Mouse (Mus musculus) megakaryocyte, embryonic 14.5 days (primary cell): ENCODE results near the gene Aff3. TPM values are rescaled to one million over a fixed set of nuclear protein-coding genes. Genes with fewer than 3 reads are reported as not detected.

ENCODE experiments used
- H3K27me3 ChIP-seq: replicated peaks from 2 replicates; pipeline ENCODE3; 2012; ENCODE audit warnings: inconsistent platforms
- H3K36me3 ChIP-seq: replicated peaks from 2 replicates; pipeline ENCODE3; 2012; ENCODE audit warnings: low read length, inconsistent platforms, mixed read lengths
- H3K4me1 ChIP-seq: 2 replicates; pipeline ENCODE4 v1.6.1; 2012; ENCODE audit warnings: inconsistent platforms
- H3K4me3 ChIP-seq: replicated peaks from 2 replicates; pipeline ENCODE3; 2012; ENCODE audit warnings: moderate library complexity, mild to moderate bottlenecking, inconsistent platforms
- H3K9me3 ChIP-seq: 2 replicates; pipeline ENCODE4 v1.6.1; 2012; ENCODE audit warnings: inconsistent platforms
- FLI1 ChIP-seq: IDR thresholded peaks from 2 replicates; pipeline ENCODE4 v1.6.1; 2012; ENCODE audit warnings: low read length, inconsistent platforms, mixed read lengths
- GATA1 ChIP-seq: IDR thresholded peaks from 3 replicates; pipeline ENCODE4 v1.6.1; 2012; ENCODE audit warnings: mixed read lengths, low read length, inconsistent platforms, borderline replicate concordance
- polyA plus RNA-seq: library from polyadenylated mRNA; stranded (reverse); fragments of >175 nt; gene quantifications from 2 replicates; pipeline ENCODE4 v1.2.3, GENCODE M21; 2012; ENCODE audit warnings: low replicate concordance; ENCODE audit not compliant: insufficient read depth

The Aff3 gene
- polyA plus RNA-seq, 1 experiment: 4.4 TPM

DNA sequence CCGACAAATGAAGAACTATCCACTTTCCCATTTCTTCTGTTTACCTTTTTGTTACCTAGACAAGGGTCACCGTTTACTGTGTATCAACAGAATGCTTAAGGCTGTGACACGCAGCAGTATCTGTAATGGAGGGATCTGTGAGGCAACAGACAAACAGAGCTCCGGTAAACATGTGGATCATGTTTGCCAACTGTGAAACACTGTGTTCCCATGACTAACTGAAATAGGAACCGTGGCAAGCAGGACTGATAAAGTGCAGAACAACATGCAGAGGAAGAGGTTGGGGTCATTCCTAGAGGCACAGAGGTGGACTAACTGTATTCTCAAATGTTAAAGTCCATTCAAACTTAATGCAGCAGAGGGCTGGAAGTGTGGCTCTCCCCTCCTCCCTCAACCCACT is 138.2 kb downstream of the Aff3 start:
- Histone ChIP-seq H3K4me1 (no peaks in the 10 kb centered on the region; the same call in 1 of the 2 replicates), H3K4me3 (no peak overlapping the region), H3K36me3 (peaks cover 2% of the 10 kb centered on the region), H3K9me3 (peaks cover 4% of the 10 kb centered on the region; the same call in 1 of the 2 replicates), H3K27me3 (peaks cover 2% of the 10 kb centered on the region)
- TF ChIP-seq FLI1 (no peak), GATA1 (no peak)

DNA sequence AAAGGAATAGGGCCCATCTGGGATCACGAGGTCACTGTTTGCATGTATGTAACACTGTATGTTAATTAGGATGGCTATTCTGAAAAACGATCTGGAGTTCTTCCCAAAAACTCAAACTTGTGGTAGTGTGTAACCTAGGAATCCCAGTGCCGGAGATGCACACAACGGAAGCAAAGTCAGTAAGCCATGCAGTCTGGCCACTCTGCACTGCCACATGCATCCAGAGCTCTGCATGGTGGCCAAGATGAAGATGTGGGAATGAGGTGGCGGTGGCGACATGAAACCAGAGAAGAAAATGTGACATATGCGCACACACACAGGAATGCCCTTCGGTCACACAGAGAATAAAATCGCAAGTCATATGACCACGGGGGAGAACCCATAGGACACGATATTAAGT is 143.1 kb downstream of the Aff3 start:
- Histone ChIP-seq H3K9me3 (peaks cover 10% of the 10 kb centered on the region; the same call in 1 of the 2 replicates), H3K27me3 (no peaks in the 10 kb centered on the region), H3K4me1 (no peaks in the 10 kb centered on the region), H3K4me3 (no peak overlapping the region), H3K36me3 (peaks cover 2% of the 10 kb centered on the region)
- TF ChIP-seq FLI1 (no peak), GATA1 (no peak)

DNA sequence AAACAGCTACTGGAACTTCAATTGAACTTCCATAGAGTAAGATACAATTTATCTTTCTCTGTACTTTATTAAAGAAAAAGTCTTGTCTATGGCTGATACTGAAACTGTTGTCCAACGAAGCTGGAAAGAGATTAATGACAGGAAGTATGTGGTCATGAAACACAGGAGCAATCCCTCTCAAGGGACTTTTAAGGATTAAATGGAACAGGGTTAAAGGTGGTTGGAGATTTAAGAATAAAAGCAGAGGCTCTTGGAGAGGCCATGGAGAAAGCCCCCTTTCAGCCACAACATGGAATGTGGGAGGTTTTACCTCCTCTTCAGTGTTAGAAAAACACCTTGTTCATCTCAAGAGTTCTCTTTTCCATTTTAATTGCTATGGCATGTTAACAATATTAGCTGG is 148.5 kb downstream of the Aff3 start:
- peaks cover 3% of the 10 kb centered on the region; the same call in 1 of the 2 replicates for H3K9me3 ChIP-seq
- H3K27me3 ChIP-seq: no peaks in the 10 kb centered on the region
- no peaks in the 10 kb centered on the region for H3K4me1 ChIP-seq
- H3K36me3 ChIP-seq: no peaks in the 10 kb centered on the region
- no peak overlapping the region for H3K4me3 ChIP-seq
- no peak for TF ChIP-seq GATA1

DNA sequence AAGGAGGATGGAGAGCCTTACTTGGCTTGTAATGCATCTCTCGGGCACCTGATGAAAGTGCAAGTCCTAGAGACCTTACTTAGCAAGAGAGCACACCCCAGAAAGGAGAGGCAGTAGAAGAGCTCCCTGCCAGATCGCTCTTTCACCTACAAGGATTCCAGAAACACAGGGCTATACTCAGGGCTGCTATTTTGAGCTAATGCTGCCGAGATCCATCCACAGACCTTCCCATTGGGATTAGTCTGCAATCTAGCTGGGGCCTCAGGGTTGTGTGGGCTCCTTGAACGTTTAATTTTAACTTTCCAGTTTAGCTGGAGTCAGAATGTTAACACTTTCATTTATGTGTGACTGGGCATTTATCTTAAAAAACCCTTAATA is 150.1 kb downstream of the Aff3 start:
- H3K4me1 ChIP-seq: no peaks in the 10 kb centered on the region
- no peak overlapping the region for H3K4me3 ChIP-seq
- H3K27me3 ChIP-seq: no peaks in the 10 kb centered on the region
- H3K9me3 ChIP-seq: no peaks in the 10 kb centered on the region
- H3K36me3 ChIP-seq: no peaks in the 10 kb centered on the region
- TF ChIP-seq GATA1 (no peak), FLI1 (no peak)

DNA sequence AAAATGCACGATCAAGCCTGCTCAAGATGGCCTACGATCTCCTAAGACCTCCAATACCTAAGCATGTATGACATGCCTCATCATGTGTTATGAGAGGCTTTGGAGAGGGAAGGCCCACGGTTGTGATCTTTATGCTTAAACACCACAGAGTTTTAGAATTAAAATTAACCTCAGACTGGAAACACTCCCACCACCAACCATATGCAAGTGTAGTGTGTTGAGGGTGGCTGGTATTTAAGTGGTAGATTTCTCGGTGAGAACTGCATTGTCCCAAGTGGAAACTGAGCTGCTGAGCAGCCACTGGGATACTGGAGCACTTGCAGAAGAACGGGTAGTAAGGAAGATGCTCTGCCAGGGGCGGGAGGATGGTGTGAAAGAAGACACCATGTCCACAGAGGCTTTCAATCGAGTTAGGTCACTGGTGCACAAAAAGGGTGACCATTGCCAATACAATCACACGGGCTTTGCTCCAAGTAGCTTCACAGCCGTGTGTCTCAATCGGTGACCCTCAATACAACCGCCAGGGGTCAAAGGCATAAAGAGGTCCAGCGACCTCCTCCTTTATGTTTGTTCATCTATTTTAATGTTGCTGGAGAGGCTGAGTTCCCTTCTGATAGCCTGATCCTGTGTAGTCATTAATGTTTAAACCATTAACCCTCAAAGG is 150.7 kb downstream of the Aff3 start:
- no peaks in the 10 kb centered on the region for H3K36me3 ChIP-seq
- no peaks in the 10 kb centered on the region for H3K9me3 ChIP-seq
- TF ChIP-seq FLI1 (no peak), GATA1 (no peak)
- H3K4me1 ChIP-seq: no peaks in the 10 kb centered on the region
- H3K27me3 ChIP-seq: no peaks in the 10 kb centered on the region
- no peak overlapping the region for H3K4me3 ChIP-seq

DNA sequence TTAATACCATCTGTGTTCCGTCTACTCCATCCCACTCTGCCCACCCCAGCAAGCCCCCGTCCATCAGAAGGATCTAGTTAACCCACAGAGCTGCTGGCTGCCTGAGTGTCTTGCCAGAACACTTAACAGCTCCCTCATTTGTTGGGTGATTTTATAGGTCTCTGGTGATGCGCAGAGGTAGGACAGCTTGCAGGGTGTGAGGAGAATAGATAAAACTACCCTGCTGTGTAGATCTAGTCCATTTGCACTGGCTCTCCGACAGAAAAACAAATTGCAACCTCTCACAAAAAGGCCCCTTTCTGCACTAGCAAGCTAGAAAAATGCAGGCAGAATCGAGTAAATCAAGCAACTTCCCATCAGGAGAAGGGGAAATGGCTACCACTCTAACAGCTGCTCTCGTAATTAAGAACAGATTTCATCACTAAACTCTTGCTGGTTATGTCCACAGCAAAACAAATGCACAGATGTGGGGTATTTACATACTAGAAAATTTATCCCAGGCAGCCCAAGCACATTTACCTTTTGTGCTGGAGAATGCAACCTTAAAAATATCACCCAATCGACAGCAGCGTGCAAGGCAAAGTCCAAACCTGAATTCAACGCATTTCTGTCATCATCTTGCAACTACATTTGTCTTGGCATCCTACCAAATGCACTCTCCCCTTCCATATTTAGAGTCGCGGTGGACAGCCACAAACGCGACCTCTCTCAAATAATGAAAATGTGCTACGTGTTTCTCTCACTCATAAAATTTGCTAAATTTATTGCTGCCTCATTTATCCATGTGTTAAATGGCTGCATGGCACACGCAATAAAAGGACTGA is 152.3 kb downstream of the Aff3 start:
- no peak for TF ChIP-seq GATA1
- TF ChIP-seq FLI1: no peak
- H3K4me1 ChIP-seq: no peaks in the 10 kb centered on the region
- H3K9me3 ChIP-seq: no peaks in the 10 kb centered on the region
- no peaks in the 10 kb centered on the region for H3K36me3 ChIP-seq
- H3K27me3 ChIP-seq: peaks cover 2% of the 10 kb centered on the region
- H3K4me3 ChIP-seq: no peak overlapping the region

DNA sequence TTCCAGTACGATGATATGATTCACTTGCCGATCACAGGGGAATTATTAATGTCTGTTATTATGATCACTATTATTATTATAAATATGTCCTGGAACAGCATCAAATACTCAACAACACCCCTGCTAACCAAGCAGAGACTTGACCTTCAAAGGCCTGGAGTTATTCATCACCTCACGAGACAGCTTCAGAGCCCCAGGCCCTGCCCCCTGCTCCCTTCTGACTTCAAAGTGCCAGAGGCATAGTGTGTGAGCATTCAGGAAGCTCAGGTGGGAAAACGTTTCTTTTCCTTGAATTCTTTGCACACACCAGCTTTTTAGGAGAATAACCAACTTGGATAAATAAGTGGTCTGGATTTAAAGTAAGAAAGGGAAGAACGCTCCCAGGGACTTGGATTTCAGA is 153.7 kb downstream of the Aff3 start:
- Histone ChIP-seq H3K27me3 (peaks cover 2% of the 10 kb centered on the region), H3K4me3 (no peak overlapping the region), H3K36me3 (no peaks in the 10 kb centered on the region), H3K4me1 (no peaks in the 10 kb centered on the region), H3K9me3 (no peaks in the 10 kb centered on the region)
- TF ChIP-seq GATA1: no peak
- no peak for TF ChIP-seq FLI1

DNA sequence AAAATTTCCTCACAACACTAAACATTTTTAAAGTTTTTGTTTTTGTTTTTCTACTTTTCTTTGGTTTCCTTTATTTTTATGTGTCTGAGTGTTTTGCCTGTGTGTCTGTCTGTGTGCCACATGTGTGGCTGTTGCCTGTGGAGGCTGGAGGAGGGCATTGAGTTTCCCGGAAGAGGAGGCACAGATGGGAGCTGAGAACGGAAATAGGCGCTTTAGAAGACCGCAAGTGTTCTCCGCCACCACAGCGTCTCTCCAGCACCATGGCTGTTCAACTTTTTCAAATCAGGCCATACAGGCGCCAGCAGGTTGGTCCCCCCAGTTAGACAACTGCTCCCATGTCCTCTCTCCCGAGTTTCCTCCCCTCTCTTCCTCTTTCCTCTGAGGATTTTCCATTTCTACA is 155.5 kb downstream of the Aff3 start:
- H3K27me3 ChIP-seq: peaks cover 2% of the 10 kb centered on the region
- no peaks in the 10 kb centered on the region for H3K36me3 ChIP-seq
- H3K9me3 ChIP-seq: no peaks in the 10 kb centered on the region
- TF ChIP-seq GATA1: no peak
- H3K4me3 ChIP-seq: no peak overlapping the region
- H3K4me1 ChIP-seq: no peaks in the 10 kb centered on the region

DNA sequence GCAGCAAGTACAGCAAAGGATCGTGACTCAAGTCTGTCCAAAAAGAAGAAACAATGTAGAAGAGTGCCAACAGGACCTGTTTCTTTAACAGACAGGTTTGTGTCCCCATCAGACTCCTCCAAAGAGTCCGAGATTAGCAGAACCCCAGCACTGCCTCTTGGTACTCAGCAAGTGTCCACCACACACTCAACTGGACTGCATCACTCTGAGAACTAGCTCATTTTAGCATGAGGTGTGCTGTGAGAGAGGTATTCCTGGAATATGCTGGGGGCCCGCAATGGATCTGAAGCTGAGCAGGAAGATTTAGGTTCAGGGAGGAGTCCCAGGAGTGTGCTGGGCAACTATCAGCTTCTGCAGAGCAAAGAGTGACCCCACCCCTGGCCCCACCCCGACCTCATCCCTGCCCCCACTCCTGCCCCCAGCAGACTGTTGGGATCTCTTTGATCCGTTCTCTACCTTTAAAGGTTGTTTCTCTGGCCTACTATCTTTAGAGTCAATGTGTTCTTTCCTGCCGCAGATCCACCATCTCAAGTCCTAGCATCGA is 157.0 kb downstream of the Aff3 start:
- TF ChIP-seq FLI1 (no peak), GATA1 (no peak)
- no peaks in the 10 kb centered on the region for H3K4me1 ChIP-seq
- H3K9me3 ChIP-seq: no peaks in the 10 kb centered on the region
- H3K4me3 ChIP-seq: no peak overlapping the region
- peaks cover 2% of the 10 kb centered on the region for H3K27me3 ChIP-seq
- H3K36me3 ChIP-seq: no peaks in the 10 kb centered on the region

DNA sequence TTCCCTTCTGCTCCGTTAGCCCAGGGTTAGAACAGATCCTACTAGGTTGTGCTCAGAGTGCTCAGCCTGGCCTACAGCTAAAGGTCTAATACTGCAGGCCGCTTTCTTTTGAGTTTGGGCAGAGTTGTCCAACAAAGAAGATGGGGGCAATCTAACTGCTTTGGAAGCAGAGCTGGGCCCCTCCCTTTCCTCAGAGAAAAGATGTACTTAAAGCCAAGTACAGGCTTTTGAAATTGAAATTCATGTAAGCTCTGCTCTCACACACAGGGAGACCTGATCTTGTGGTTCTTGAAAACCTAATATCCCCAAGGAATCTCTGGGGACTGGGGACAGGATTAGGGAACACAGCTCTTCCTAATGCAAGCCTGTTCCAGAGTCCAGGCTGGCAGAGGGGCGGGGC is 158.4 kb downstream of the Aff3 start:
- TF ChIP-seq GATA1 (no peak), FLI1 (no peak)
- peaks cover 2% of the 10 kb centered on the region for H3K27me3 ChIP-seq
- no peaks in the 10 kb centered on the region for H3K9me3 ChIP-seq
- no peak overlapping the region for H3K4me3 ChIP-seq
- no peaks in the 10 kb centered on the region for H3K4me1 ChIP-seq
- H3K36me3 ChIP-seq: no peaks in the 10 kb centered on the region
